Mouse (Mus musculus): Measurements from ENCODE around the gene Flnc. TPM values are rescaled to one million over a fixed set of nuclear protein-coding genes. Genes with fewer than 3 reads are reported as not detected.

Flnc gene
- polyA plus RNA-seq, 1 experiment from 2014 or later = 2.5 TPM

- Histone ChIP-seq H3K4me2 (replicated peaks; ENCODE audit: low read depth, low read length) (peak within 1 kb of the TSS; percentile 88), H3K4me1 (replicated peaks; ENCODE audit: control insufficient read depth, insufficient read depth, low read length) (peaks cover 3% of the 10 kb centered on the region), H3K4me3 (ENCODE audit: low read depth, low read length) (peak within 1 kb of the TSS; percentile 68), H3K9ac (ENCODE audit: low read depth, low read length) (peak within 1 kb of the TSS; percentile 79), H3K27ac (ENCODE audit: low read depth, low read length) (peak within 1 kb of the TSS; percentile 51), H3K36me3 (ENCODE audit: control insufficient read depth, insufficient read depth, low read length) (no peaks in the 10 kb centered on the region), H3K9me3 (ENCODE audit: control insufficient read depth, low read length) (no peaks in the 10 kb centered on the region), H3K27me3 (ENCODE audit: control insufficient read depth, insufficient read depth, low read length) (peaks cover 9% of the 10 kb centered on the region; the same call in 1 of the 2 replicates)
- ATAC-seq (ENCODE audit: low FRiP score) (peak; percentile 96), DNase-seq (ENCODE audit: low spot score) (peak; percentile 77)
- WGBS = under 1% methylated on average over 21 of the region's 49 CpGs
Observed at GRCm38 (mm10) chr6:29395910-29396713, 36.9 kb upstream of the Flnc start, which contains the start of gene Ccdc136. Gene Ccdc136, plus strand, starts transcription at chr6:29396309.

GRCm38 (mm10) chr6:29396714-29397540, 36.1 kb upstream of the Flnc start:
- Histone ChIP-seq H3K4me2 (replicated peaks; ENCODE audit: low read depth, low read length) (peak overlapping the region; percentile 88), H3K27me3 (ENCODE audit: control insufficient read depth, insufficient read depth, low read length) (peaks cover 9% of the 10 kb centered on the region; the same call in 1 of the 2 replicates), H3K27ac (ENCODE audit: low read depth, low read length) (peak overlapping the region; percentile 51), H3K36me3 (ENCODE audit: control insufficient read depth, insufficient read depth, low read length) (no peaks in the 10 kb centered on the region), H3K9me3 (ENCODE audit: control insufficient read depth, low read length) (no peaks in the 10 kb centered on the region), H3K9ac (ENCODE audit: low read depth, low read length) (peak overlapping the region; percentile 79), H3K4me1 (replicated peaks; ENCODE audit: control insufficient read depth, insufficient read depth, low read length) (peaks cover 3% of the 10 kb centered on the region), H3K4me3 (ENCODE audit: low read depth, low read length) (peak overlapping the region; percentile 68)
- peak; percentile 58 for DNase-seq (ENCODE audit: low spot score)
- 2% methylated on average over 20 of the region's 24 CpGs for WGBS
- ATAC-seq (ENCODE audit: low FRiP score) = peak; percentile 83

- Histone ChIP-seq H3K4me3 (ENCODE audit: low read depth, low read length) (peak overlapping the region; percentile 68), H3K9me3 (ENCODE audit: control insufficient read depth, low read length) (no peaks in the 10 kb centered on the region), H3K4me1 (replicated peaks; ENCODE audit: control insufficient read depth, insufficient read depth, low read length) (peaks cover 3% of the 10 kb centered on the region), H3K27ac (ENCODE audit: low read depth, low read length) (no peak overlapping the region), H3K27me3 (ENCODE audit: control insufficient read depth, insufficient read depth, low read length) (peaks cover 9% of the 10 kb centered on the region; the same call in 1 of the 2 replicates), H3K36me3 (ENCODE audit: control insufficient read depth, insufficient read depth, low read length) (no peaks in the 10 kb centered on the region), H3K4me2 (replicated peaks; ENCODE audit: low read depth, low read length) (peak overlapping the region; percentile 88), H3K9ac (ENCODE audit: low read depth, low read length) (peak overlapping the region; percentile 79)
- peak; percentile 35 for DNase-seq (ENCODE audit: low spot score)
- ATAC-seq (ENCODE audit: low FRiP score) = no peak
- 7% methylated on average over 6 of the region's 6 CpGs for WGBS
Observed at GRCm38 (mm10) chr6:29397575-29397974, 35.5 kb upstream of the Flnc start.

- H3K4me1 ChIP-seq (replicated peaks; ENCODE audit: control insufficient read depth, insufficient read depth, low read length) = peaks cover 3% of the 10 kb centered on the region
- no peak for DNase-seq (ENCODE audit: low spot score)
- no peaks in the 10 kb centered on the region for H3K9me3 ChIP-seq (ENCODE audit: control insufficient read depth, low read length)
- no peak overlapping the region for H3K9ac ChIP-seq (ENCODE audit: low read depth, low read length)
- no peak overlapping the region for H3K27ac ChIP-seq (ENCODE audit: low read depth, low read length)
- H3K4me2 ChIP-seq (replicated peaks; ENCODE audit: low read depth, low read length) = no peak overlapping the region
- no peak for ATAC-seq (ENCODE audit: low FRiP score)
- no peak overlapping the region for H3K4me3 ChIP-seq (ENCODE audit: low read depth, low read length)
- H3K36me3 ChIP-seq (ENCODE audit: control insufficient read depth, insufficient read depth, low read length) = no peaks in the 10 kb centered on the region
- WGBS = 73% methylated on average over 4 of the region's 4 CpGs
- H3K27me3 ChIP-seq (ENCODE audit: control insufficient read depth, insufficient read depth, low read length) = peaks cover 3% of the 10 kb centered on the region; the same call in 1 of the 2 replicates
Observed at GRCm38 (mm10) chr6:29399851-29400250, 33.2 kb upstream of the Flnc start.

- H3K4me3 ChIP-seq (ENCODE audit: low read depth, low read length) = no peak overlapping the region
- 5% methylated on average over 34 of the region's 34 CpGs for WGBS
- 0 out of 2 replicates have a peak overlapping the region, but pooled peaks have one; percentile 14 for H3K4me2 ChIP-seq (replicated peaks; ENCODE audit: low read depth, low read length)
Observed at GRCm38 (mm10) chr6:29402693-29403342, 30.2 kb upstream of the Flnc start.

GRCm38 (mm10) chr6:29406412-29406811, 26.6 kb upstream of the Flnc start:
- Histone ChIP-seq H3K4me2 (replicated peaks; ENCODE audit: low read depth, low read length) (no peak overlapping the region), H3K4me3 (ENCODE audit: low read depth, low read length) (no peak overlapping the region), H3K9ac (ENCODE audit: low read depth, low read length) (no peak overlapping the region), H3K36me3 (ENCODE audit: control insufficient read depth, insufficient read depth, low read length) (no peaks in the 10 kb centered on the region), H3K9me3 (ENCODE audit: control insufficient read depth, low read length) (no peaks in the 10 kb centered on the region), H3K27me3 (ENCODE audit: control insufficient read depth, insufficient read depth, low read length) (no peaks in the 10 kb centered on the region), H3K4me1 (replicated peaks; ENCODE audit: control insufficient read depth, insufficient read depth, low read length) (no peaks in the 10 kb centered on the region; the same call in 1 of the 2 replicates), H3K27ac (ENCODE audit: low read depth, low read length) (no peak overlapping the region)
- WGBS = 77% methylated on average over 6 of the region's 6 CpGs
- no peak for DNase-seq (ENCODE audit: low spot score)
- no peak for ATAC-seq (ENCODE audit: low FRiP score)

More at GRCm38 (mm10) chr6:29402693-29403342, 30.2 kb upstream of the Flnc start:
- Histone ChIP-seq H3K36me3 (ENCODE audit: control insufficient read depth, insufficient read depth, low read length) (no peaks in the 10 kb centered on the region), H3K27ac (ENCODE audit: low read depth, low read length) (no peak overlapping the region), H3K27me3 (ENCODE audit: control insufficient read depth, insufficient read depth, low read length) (no peaks in the 10 kb centered on the region), H3K4me1 (replicated peaks; ENCODE audit: control insufficient read depth, insufficient read depth, low read length) (no peaks in the 10 kb centered on the region; the same call in 1 of the 2 replicates), H3K9ac (ENCODE audit: low read depth, low read length) (no peak overlapping the region), H3K9me3 (ENCODE audit: control insufficient read depth, low read length) (no peaks in the 10 kb centered on the region)
- DNase-seq (ENCODE audit: low spot score) (peak; percentile 50), ATAC-seq (ENCODE audit: low FRiP score) (no peak)

GRCm38 (mm10) chr6:29415446-29415845, 17.6 kb upstream of the Flnc start:
- ATAC-seq (ENCODE audit: low FRiP score) (no peak), DNase-seq (ENCODE audit: low spot score) (no peak)
- Histone ChIP-seq H3K4me1 (replicated peaks; ENCODE audit: control insufficient read depth, insufficient read depth, low read length) (no peaks in the 10 kb centered on the region), H3K9ac (ENCODE audit: low read depth, low read length) (no peak overlapping the region), H3K36me3 (ENCODE audit: control insufficient read depth, insufficient read depth, low read length) (no peaks in the 10 kb centered on the region), H3K4me3 (ENCODE audit: low read depth, low read length) (no peak overlapping the region), H3K9me3 (ENCODE audit: control insufficient read depth, low read length) (no peaks in the 10 kb centered on the region), H3K27ac (ENCODE audit: low read depth, low read length) (no peak overlapping the region), H3K27me3 (ENCODE audit: control insufficient read depth, insufficient read depth, low read length) (no peaks in the 10 kb centered on the region), H3K4me2 (replicated peaks; ENCODE audit: low read depth, low read length) (no peak overlapping the region)
- 89% methylated on average over 9 of the region's 9 CpGs for WGBS

GRCm38 (mm10) chr6:29420596-29420995, 12.5 kb upstream of the Flnc start:
- ATAC-seq (ENCODE audit: low FRiP score) = no peak
- no peak overlapping the region for H3K4me2 ChIP-seq (replicated peaks; ENCODE audit: low read depth, low read length)
- H3K27me3 ChIP-seq (ENCODE audit: control insufficient read depth, insufficient read depth, low read length) = no peaks in the 10 kb centered on the region
- no peaks in the 10 kb centered on the region for H3K4me1 ChIP-seq (replicated peaks; ENCODE audit: control insufficient read depth, insufficient read depth, low read length)
- no peaks in the 10 kb centered on the region for H3K9me3 ChIP-seq (ENCODE audit: control insufficient read depth, low read length)
- H3K36me3 ChIP-seq (ENCODE audit: control insufficient read depth, insufficient read depth, low read length) = no peaks in the 10 kb centered on the region
- whole genome bisulfite sequencing = 88% methylated on average over 2 of the region's 2 CpGs
- DNase-seq (ENCODE audit: low spot score) = no peak
- no peak overlapping the region for H3K27ac ChIP-seq (ENCODE audit: low read depth, low read length)
- H3K9ac ChIP-seq (ENCODE audit: low read depth, low read length) = no peak overlapping the region
- H3K4me3 ChIP-seq (ENCODE audit: low read depth, low read length) = no peak overlapping the region

Measured in hindbrain, embryonic 11.5 days (tissue).